Mouse (Mus musculus): Measurements from ENCODE around the gene Plcl2. TPM values are rescaled to one million over a fixed set of nuclear protein-coding genes. Genes with fewer than 3 reads are reported as not detected.
"Not testable (repeated sequence)": the region's sequence is repeated elsewhere in the genome, so short reads cannot be mapped to it uniquely, and the experiment has no call there.

The Plcl2 gene
- polyA plus RNA-seq, 1 experiment from 2014 or later = not detected

DNA sequence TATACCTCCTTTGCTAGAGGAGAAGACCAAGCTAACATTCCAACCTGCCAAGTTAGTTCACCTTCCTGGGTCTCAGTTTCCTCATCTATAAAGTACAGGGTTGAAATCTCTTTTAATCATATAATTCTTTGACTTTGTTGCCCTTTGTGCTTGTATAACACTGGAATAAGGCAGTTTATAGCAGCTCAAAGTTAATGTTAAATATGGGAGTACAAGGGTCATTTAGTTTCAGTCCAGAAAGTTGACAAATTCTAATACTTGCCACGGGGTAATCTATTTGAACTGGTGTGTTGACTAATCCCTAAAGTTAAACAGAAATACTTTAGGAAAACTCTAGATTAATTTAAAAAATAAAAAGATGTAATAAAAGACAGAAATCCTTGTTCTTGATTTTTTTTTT is 35.7 kb downstream of the Plcl2 start:
- ChIA-PET CTCF (no interaction called here), POLR2A (no interaction called here)
- in situ Hi-C loops (cut with MboI; ENCODE audit: low pct_unique_long_range_greater_than_20kb) = no loop called here
- ATAC-seq (no peak), DNase-seq (ENCODE audit: low read depth, low spot score) (no peak)
- no peak for TF ChIP-seq CTCF (IDR thresholded peaks at IDR 0.05)
- peaks cover 10% of the 10 kb centered on the region for H3K27me3 ChIP-seq

DNA sequence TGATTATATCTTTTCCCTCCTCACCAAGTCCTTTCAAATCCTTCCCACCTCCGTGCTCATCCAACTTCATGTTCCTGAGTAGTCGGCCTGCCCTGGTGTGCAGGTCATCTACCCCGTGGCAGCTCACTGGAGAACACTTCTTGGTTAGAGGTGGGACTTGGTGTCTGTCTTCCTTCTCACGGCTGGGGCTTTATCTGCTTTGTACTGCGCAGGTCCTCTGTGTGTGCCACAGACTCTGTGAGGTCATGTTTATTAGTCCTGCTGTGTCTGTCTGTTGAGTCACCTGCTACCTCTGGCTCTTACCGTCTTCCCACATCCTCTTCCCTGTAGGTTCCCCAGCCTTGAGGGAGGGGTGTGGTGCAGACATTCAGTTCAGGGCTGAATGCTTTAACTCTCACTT is 36.1 kb downstream of the Plcl2 start:
- in situ Hi-C loops (cut with MboI; ENCODE audit: low pct_unique_long_range_greater_than_20kb) = no loop called here
- CTCF ChIA-PET = no interaction called here
- ATAC-seq = no peak
- POLR2A ChIA-PET = no interaction called here
- TF ChIP-seq CTCF (IDR thresholded peaks at IDR 0.05) = no peak
- H3K27me3 ChIP-seq = peaks cover 10% of the 10 kb centered on the region
- no peak for DNase-seq (ENCODE audit: low read depth, low spot score)

DNA sequence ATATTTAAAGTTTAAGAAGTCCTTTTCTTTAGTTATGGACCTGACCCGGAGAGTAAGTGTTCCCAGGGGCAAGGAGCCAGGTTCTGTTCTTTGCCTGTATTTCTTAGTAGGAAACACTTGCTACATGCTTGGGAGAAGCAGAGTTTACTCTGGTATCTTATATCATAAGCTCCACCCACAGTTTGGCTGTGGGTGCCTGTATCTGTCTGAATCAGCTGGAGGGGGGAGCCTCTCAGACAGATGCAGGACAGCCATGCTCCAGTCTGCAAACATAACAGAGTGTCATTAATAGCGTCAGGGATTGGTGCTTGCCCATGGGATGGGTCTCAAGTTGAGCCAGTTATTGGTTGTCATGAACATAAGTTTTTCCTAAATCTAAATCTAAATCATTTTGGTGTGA is 42.9 kb downstream of the Plcl2 start:
- TF ChIP-seq CTCF (IDR thresholded peaks at IDR 0.05) = no peak
- peaks cover 14% of the 10 kb centered on the region for H3K27me3 ChIP-seq
- ChIA-PET CTCF (no interaction called here), POLR2A (no interaction called here)
- in situ Hi-C loops (cut with MboI; ENCODE audit: low pct_unique_long_range_greater_than_20kb) = no loop called here
- no peak for DNase-seq (ENCODE audit: low read depth, low spot score)
- ATAC-seq = no peak

DNA sequence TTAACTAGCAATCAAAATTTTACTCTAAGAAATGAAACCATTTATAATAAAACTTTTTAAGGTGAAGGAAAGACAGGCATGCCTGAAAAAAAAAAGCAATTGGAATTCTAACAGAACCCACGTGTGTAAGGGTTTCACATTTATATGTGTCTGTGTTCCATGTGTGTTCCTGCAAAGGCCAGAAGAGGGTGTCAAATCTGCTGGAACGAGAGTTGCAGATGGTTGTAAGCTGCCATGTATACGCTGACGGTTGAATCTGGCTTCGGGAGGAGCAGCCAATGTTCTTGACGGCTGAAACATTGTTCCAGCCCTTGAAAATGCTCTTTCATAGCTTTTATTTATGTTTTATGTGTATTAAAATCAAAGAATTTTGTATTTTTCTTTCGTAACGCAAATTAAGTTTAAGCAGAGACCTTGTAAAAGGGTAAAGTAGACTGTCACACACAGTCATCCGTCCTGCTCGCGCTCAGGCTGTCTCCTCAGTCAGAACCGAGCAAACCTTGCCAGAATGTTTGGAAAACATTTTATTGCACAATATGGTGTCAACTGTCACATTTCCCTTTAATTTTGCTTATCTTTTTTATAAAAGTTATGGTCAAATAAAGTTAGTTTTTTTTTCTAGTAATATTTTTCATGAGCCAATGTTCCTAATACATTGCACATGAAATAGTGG is 48.5 kb downstream of the Plcl2 start:
- peaks cover 34% of the 10 kb centered on the region for H3K27me3 ChIP-seq
- DNase-seq (ENCODE audit: low read depth, low spot score) = no peak
- TF ChIP-seq CTCF (IDR thresholded peaks at IDR 0.05) = no peak
- in situ Hi-C loops (cut with MboI; ENCODE audit: low pct_unique_long_range_greater_than_20kb) = no loop called here
- ChIA-PET CTCF (interaction anchor here (1.2 kb wide), 1 partner anchor 8 kb away, joined by 3 read pairs; no protein-coding TSS in a partner anchor), POLR2A (no interaction called here)
- no peak for ATAC-seq

DNA sequence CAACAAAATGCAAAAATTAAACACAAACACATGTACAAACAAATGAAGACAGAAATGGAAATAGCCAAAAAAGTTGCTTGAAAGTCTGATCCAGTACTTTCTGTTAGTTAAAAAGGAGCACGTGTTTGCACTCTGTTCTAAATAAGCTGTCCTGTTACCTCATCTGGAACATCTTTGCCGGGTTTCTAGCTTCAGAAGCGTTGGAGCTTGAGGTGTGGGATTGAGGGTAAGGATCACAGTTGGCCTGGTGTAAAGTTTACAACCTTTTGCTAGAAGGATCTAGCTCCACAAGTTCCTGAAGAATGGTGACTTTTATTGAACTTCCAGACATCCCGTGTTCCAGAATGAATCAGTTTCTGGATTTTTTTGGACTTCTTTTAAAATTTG is 49.0 kb downstream of the Plcl2 start:
- DNase-seq (ENCODE audit: low read depth, low spot score) = no peak
- ATAC-seq = no peak
- in situ Hi-C loops (cut with MboI; ENCODE audit: low pct_unique_long_range_greater_than_20kb) = no loop called here
- POLR2A ChIA-PET = no interaction called here
- peaks cover 35% of the 10 kb centered on the region for H3K27me3 ChIP-seq
- CTCF ChIA-PET = interaction anchor here (1.2 kb wide), 1 partner anchor 9 kb away, joined by 3 read pairs; no protein-coding TSS in a partner anchor
- TF ChIP-seq CTCF (IDR thresholded peaks at IDR 0.05) = no peak

DNA sequence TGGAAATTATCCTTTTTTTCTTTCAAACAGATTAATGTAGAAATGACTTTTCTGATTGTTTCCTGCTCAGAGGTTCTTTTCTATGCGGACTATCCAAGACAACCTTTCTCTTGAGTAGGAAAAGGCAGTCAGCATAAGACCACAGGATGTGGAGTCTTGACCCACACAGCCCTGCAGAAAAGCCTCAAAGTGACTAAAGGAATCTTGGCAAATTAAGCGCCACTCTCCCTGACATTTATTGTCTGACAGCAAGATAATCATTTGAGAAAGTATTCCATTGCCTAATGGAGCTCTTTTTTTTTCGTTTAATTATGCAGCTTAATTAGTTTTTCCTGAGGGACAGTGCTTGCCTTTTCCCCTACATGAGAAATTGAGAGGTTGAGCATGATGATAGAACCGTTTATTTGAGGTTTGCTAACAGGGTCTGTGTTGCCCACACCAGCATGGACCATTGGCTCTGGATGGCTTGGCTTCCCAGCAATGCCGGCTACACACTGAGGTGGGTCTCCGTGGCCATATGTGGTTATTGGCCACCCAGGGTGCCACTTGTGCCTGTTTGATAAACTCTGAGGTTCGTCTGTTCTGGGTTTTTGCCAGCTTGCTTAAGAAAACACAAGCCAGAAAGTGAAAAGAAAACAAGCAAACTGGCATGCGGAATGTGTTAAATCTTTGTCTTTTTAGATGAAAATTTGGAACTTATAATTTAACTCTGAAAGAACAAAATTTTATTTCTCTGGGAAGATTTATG is 56.3 kb downstream of the Plcl2 start:
- no peak for TF ChIP-seq CTCF (IDR thresholded peaks at IDR 0.05)
- ChIA-PET CTCF (interaction anchor here (1.0 kb wide), 1 partner anchor 18 kb away, joined by 3 read pairs; no protein-coding TSS in a partner anchor), POLR2A (no interaction called here)
- ATAC-seq (no peak), DNase-seq (ENCODE audit: low read depth, low spot score) (no peak)
- peaks cover 10% of the 10 kb centered on the region for H3K27me3 ChIP-seq
- in situ Hi-C loops (cut with MboI; ENCODE audit: low pct_unique_long_range_greater_than_20kb) = no loop called here

DNA sequence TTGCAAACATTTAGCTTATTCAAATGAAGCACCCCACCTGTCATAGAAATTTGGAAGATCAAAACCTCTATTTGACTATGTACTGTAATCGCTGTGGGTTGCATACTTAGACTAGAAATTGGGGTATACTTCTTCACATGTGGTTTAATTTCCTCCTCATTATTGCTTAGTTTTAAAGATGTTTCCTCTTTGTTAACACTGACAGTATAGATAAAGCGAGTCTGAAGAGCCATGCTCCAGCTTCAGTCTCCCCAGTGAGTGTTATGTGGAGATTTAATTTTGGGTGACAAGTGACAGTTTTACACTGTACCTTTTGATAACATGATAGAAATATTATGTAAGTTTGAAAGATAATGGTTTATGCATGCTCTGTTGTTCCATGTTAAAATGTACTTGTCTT is 59.6 kb downstream of the Plcl2 start:
- no peak for ATAC-seq
- no peak for DNase-seq (ENCODE audit: low read depth, low spot score)

DNA sequence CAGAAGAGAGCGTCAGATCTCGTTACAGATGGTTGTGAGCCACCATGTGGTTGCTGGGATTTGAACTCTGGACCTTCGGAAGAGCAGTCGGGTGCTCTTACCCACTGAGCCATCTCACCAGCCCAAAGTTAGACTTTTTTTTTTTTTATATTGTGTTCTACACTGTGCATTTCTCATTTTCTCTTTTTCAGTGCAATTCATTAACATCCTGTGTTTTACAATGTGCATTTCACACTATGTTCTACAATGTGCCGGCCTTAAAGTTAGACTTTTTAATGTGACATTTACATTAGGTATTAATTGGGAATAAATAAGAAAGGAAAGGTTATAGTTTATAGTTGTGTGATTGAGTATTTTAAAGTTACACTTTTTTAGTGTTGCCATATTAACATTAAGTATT is 61.0 kb downstream of the Plcl2 start:
- CTCF ChIA-PET; ATAC-seq; H3K27me3 ChIP-seq; in situ Hi-C loops (cut with MboI; ENCODE audit: low pct_unique_long_range_greater_than_20kb); DNase-seq (ENCODE audit: low read depth, low spot score); POLR2A ChIA-PET: not testable (repeated sequence)

More for the DNA sequence above, 59.6 kb downstream of the Plcl2 start:
- in situ Hi-C loops (cut with MboI; ENCODE audit: low pct_unique_long_range_greater_than_20kb) = no loop called here
- ChIA-PET CTCF (no interaction called here), POLR2A (no interaction called here)
- H3K27me3 ChIP-seq = peaks cover 3% of the 10 kb centered on the region
- no peak for TF ChIP-seq CTCF (IDR thresholded peaks at IDR 0.05)

DNA sequence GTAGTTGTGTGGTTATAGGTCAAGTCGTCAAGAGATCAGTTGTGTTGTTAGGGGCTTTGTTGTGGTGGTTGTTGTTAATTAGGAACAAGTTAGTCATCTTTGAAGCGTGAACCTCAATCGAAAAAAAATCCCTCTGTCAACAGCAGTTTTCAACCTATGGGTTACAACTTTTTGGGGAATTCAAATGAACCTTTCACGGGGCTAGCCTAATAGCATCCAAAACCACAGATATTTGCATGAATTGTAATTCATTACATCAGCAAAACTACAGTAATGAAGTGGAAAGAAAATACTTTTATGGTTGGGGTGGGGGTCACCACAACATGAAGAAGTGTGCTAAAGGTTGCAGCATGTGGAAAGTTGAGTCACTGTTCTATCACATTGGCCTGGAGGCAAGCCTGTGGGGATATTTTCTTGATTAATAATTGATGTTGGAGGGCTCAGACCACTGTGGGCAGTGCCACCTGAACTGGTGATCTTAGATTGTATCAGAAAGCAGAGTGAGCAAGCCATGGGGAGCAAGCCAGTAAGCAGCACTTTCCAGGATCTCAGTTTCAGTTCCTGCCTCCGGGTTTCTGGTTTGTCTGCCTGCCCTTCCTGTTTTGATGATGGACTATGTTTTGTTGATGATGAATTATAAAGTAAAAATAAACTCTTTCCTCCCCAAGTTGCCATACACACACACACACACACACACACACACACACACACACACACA is 61.6 kb downstream of the Plcl2 start:
- no peak for TF ChIP-seq CTCF (IDR thresholded peaks at IDR 0.05)

DNA sequence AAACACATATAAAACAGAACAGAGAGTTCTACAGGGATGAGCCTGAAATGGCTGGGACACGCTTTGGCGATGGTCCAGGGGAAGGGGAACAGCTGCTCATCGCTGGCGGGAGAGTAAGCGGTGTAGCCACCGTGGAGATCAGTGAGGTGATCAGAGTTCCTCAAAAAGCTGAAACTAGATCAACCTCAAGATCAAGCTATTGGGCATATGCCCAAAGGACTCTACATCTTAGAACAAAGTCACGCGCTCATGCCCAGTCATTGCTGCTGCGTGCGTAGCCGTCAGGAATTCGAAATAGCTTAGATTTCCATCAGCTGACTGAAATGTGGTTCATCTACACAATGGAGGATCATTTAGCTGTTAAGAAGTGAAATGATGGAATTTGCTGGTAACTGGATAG is 65.0 kb downstream of the Plcl2 start:
- no peak for ATAC-seq
- in situ Hi-C loops (cut with MboI; ENCODE audit: low pct_unique_long_range_greater_than_20kb) = no loop called here
- CTCF ChIA-PET = no interaction called here

More for the DNA sequence above, 61.6 kb downstream of the Plcl2 start:
- ATAC-seq (no peak), DNase-seq (ENCODE audit: low read depth, low spot score) (no peak)
- peaks cover 6% of the 10 kb centered on the region for H3K27me3 ChIP-seq
- in situ Hi-C loops (cut with MboI; ENCODE audit: low pct_unique_long_range_greater_than_20kb) = no loop called here
- CTCF ChIA-PET = no interaction called here
- POLR2A ChIA-PET = no interaction called here

DNA sequence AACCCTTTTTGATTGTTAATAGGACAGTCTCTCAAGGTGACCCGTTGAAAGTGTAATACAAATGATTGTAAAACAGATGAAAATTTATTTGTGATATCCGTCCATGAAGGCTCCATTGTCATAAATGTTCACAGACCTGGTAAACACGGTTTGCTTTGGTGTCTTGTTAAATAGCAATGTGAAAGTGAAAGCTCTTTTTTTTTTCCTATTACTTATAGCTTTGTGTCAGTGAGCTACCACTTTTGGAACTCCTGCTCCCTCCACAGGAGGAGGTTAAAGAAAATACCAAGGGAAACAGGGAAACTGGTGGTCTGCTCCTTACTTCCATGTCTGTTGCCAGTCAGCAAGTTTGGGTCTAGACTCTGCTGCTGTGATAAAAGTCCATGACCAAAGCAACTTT is 71.2 kb downstream of the Plcl2 start:
- ChIA-PET CTCF (interaction anchor here (1.3 kb wide), 1 partner anchor 24 kb away, joined by 3 read pairs; no protein-coding TSS in a partner anchor), POLR2A (no interaction called here)
- no peak for ATAC-seq
- in situ Hi-C loops (cut with MboI; ENCODE audit: low pct_unique_long_range_greater_than_20kb) = no loop called here
- no peak for TF ChIP-seq CTCF (IDR thresholded peaks at IDR 0.05)
- H3K27me3 ChIP-seq = peaks cover 35% of the 10 kb centered on the region
- DNase-seq (ENCODE audit: low read depth, low spot score) = no peak

More for the DNA sequence above, 65.0 kb downstream of the Plcl2 start:
- POLR2A ChIA-PET = no interaction called here
- no peak for TF ChIP-seq CTCF (IDR thresholded peaks at IDR 0.05)
- DNase-seq (ENCODE audit: low read depth, low spot score) = no peak
- peaks cover 14% of the 10 kb centered on the region for H3K27me3 ChIP-seq

All from Patski (cell line).